ENCODE assay signal across 8 mouse cellular contexts in genomic region chr12:78980683-78981091, GRCm38 (mm10). TPM values are rescaled to one million over a fixed set of nuclear protein-coding genes. Genes with fewer than 3 reads are reported as not detected.
A peak's percentile ranks its signal among the peaks of the same experiment; 100 is the strongest.
DNase-seq lines count a peak whose midpoint lies in the region; ATAC-seq and TF ChIP-seq lines count a peak whose summit lies in the region.

No protein-coding gene starts in this region.

- no peak overlapping the region for H3K4me2 ChIP-seq in intestine, embryonic 15.5 days (replicated peaks)

- no peaks in the 10 kb centered on the region for H3K27me3 ChIP-seq in intestine, embryonic 15.5 days (replicated peaks)

- H3K9me3 ChIP-seq in intestine, embryonic 15.5 days, result no peaks in the 10 kb centered on the region

- H3K27ac ChIP-seq in gastrocnemius, adult 2 months, result peak overlapping the region; percentile 79
- peak overlapping the region; percentile 89 for H3K27ac ChIP-seq in bone marrow macrophage, adult 2 months (ENCODE audit: insufficient read depth, low read depth, low read length)
- H3K27ac ChIP-seq in intestine, embryonic 15.5 days, result no peak overlapping the region

- H3K4me1 ChIP-seq in bone marrow macrophage, adult 2 months (ENCODE audit: control insufficient read depth, insufficient read depth, low read length), result peaks cover 16% of the 10 kb centered on the region
- H3K4me1 ChIP-seq in intestine, embryonic 15.5 days (replicated peaks), result no peaks in the 10 kb centered on the region; the same call in 1 of the 2 replicates

- DNase-seq in gastrocnemius, adult 2 months, result no peak
- DNase-seq in gastrocnemius, postnatal 36 days, result no peak
- peak; percentile 78 for DNase-seq in lung, postnatal 36 days
- DNase-seq in thymus, postnatal 0 days (ENCODE audit: low spot score), result peak; percentile 89
- no peak for DNase-seq in embryo, embryonic 11 days
- DNase-seq in urinary bladder, postnatal 10 days (ENCODE audit: low spot score), result no peak

- no peaks in the 10 kb centered on the region for H3K36me3 ChIP-seq in intestine, embryonic 15.5 days

- peak; percentile 50 for ATAC-seq in intestine, embryonic 15.5 days

- H3K9ac ChIP-seq in intestine, embryonic 15.5 days, result no peak overlapping the region

- H3K4me3 ChIP-seq in gastrocnemius, adult 2 months, result peak overlapping the region; percentile 58
- H3K4me3 ChIP-seq in bone marrow macrophage, adult 2 months (ENCODE audit: insufficient read depth, low read length), result peak overlapping the region; percentile 76
- no peak overlapping the region for H3K4me3 ChIP-seq in intestine, embryonic 15.5 days (replicated peaks)

- no peak for TF ChIP-seq CTCF in gastrocnemius, adult 2 months (IDR thresholded peaks at IDR 0.05)
- no peak for TF ChIP-seq CTCF in bone marrow macrophage, adult 2 months (IDR thresholded peaks at IDR 0.05; ENCODE audit: low read depth, low read length)

- TF ChIP-seq POLR2A in bone marrow macrophage, adult 2 months (IDR thresholded peaks at IDR 0.05; ENCODE audit: borderline replicate concordance, low read depth, low read length), result no peak

- WGBS in intestine, embryonic 15.5 days, result 52% methylated on average over 5 of the region's 5 CpGs

- intact Hi-C loops in gastrocnemius, adult 2 months (cut with DNase I), result no loop called here
- intact Hi-C loops in gastrocnemius, postnatal 36 days (cut with DNase I), result no loop called here

RNA-seq across cellular contexts. Expression of gene Tmem229b, which starts 26.7 kb away (rescaled TPM):
- total RNA-seq in gastrocnemius, adult 2 months (2021), result 1 to 10 TPM; 4.6 to 8.6 TPM
- 10 to 100 TPM in 1 of 2 experiments, 1 to 10 TPM in 1; 7.0 to 10.4 TPM for total RNA-seq in gastrocnemius, postnatal 36 days (2021)
- 47.9 and 60.9 TPM in 2 replicates for polyA plus RNA-seq in bone marrow macrophage, adult 2 months (2012; ENCODE audit: insufficient read depth, insufficient read length, missing spikeins)
- 5.0 and 5.2 TPM in 2 replicates for polyA plus RNA-seq in intestine, embryonic 15.5 days (2015; fragmentation: Nextera tagmentation; extraction: Ambion mirVana)
- polyA plus RNA-seq in thymus, postnatal 0 days (2015; fragmentation: Nextera tagmentation; extraction: Ambion mirVana), result 27.5 and 27.7 TPM in 2 replicates

RNA-seq across cellular contexts. Expression of gene Plekhh1, which starts 48.3 kb away (rescaled TPM):
- total RNA-seq in gastrocnemius, adult 2 months (2021), result 1 to 10 TPM; 1.1 to 1.3 TPM
- total RNA-seq in gastrocnemius, postnatal 36 days (2021), result 1 to 10 TPM; 1.1 to 1.3 TPM
- 0.17 and 0.25 TPM in 2 replicates for polyA plus RNA-seq in bone marrow macrophage, adult 2 months (2012; ENCODE audit: insufficient read depth, insufficient read length, missing spikeins)
- 6.8 and 7.3 TPM in 2 replicates for polyA plus RNA-seq in intestine, embryonic 15.5 days (2015; fragmentation: Nextera tagmentation; extraction: Ambion mirVana)
- 0.33 and 0.46 TPM in 2 replicates for polyA plus RNA-seq in thymus, postnatal 0 days (2015; fragmentation: Nextera tagmentation; extraction: Ambion mirVana)

Comparison
In these comparisons a context has a peak if more than half of its experiments do, and no peak if none do; other contexts are left out.
1. DNase-seq: peak in lung, postnatal 36 days (single experiment) and thymus, postnatal 0 days (single experiment); none in gastrocnemius, adult 2 months (single experiment), gastrocnemius, postnatal 36 days (0 of 2), embryo, embryonic 11 days (single experiment) and urinary bladder, postnatal 10 days (single experiment).